ENCODE assay signal across 8 mouse cellular contexts in the genomic region with DNA sequence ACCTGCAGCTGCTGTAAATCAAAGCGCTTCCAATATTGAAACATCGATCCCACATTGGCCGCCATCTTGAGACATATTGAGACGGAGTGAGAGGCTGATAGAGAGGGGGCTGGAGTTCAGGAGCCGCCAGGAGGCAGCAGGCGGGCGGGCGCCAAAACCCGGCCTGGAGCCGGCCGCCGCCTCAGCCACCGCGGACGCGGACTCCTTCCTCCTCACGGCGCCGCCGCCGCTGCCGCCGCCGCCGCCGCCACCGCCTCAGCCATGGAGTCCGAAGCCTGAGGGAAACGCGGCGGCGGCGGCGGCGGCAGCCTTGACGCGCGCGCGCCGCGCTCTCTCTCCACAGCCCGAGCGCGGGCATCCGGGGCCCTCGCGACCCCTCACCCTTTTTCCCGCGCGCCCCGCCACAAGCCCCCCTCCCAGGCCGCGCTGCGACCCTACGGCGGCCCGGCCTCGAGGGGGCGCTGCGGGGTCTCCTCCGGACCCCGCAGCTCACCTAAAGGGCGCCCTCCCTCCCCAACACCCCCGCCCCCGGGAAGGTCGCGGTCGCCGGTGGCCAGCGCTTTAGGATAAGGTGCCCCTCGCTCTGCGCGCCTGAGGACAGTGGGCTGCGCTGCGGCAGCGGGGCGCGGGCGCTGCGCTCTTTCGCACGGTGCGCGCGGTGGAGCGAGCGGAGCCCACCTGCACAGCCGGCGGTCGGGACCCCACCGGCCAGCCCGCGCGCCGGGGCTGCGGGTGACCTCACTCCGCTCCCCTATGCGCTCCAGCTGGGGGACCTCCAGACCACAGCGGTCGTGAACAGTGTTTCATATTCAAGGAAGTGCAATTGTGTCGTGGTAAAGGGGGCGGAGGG. TPM values are rescaled to one million over a fixed set of nuclear protein-coding genes. Genes with fewer than 3 reads are reported as not detected.
DNase-seq lines count a peak whose midpoint lies in the region; ATAC-seq and TF ChIP-seq lines count a peak whose summit lies in the region.

Gene Cux1, minus strand, starts transcription at position 315 of the 850 bp plus-strand sequence.

- TF ChIP-seq CTCF in ES-Bruce4 (IDR thresholded peaks at IDR 0.05; ENCODE audit: low read depth, low read length): peak; percentile 10
- peak; percentile 40 for TF ChIP-seq CTCF in forebrain, postnatal 0 days (IDR thresholded peaks at IDR 0.05; ENCODE audit: low read depth)
- peak; percentile 73 for TF ChIP-seq CTCF in layer of hippocampus, adult 2 months (conservative IDR thresholded peaks at IDR 0.05)
- TF ChIP-seq CTCF in lung, adult 2 months (IDR thresholded peaks at IDR 0.05; ENCODE audit: insufficient read depth, low read length): no peak

- H3K4me3 ChIP-seq in ES-Bruce4 (ENCODE audit: low read depth, low read length): peak within 1 kb of the TSS; percentile 98
- peak within 1 kb of the TSS; percentile 80 for H3K4me3 ChIP-seq in forebrain, postnatal 0 days (ENCODE audit: low read depth, low read length)
- H3K4me3 ChIP-seq in layer of hippocampus, adult 2 months: peak within 1 kb of the TSS; percentile 85
- peak within 1 kb of the TSS; percentile 93 for H3K4me3 ChIP-seq in lung, adult 2 months (replicated peaks; ENCODE audit: extremely low read depth, low read depth, low read length)
- H3K4me3 ChIP-seq in neural tube, embryonic 15.5 days (replicated peaks): peak within 1 kb of the TSS; percentile 98

- H3K36me3 ChIP-seq in ES-Bruce4 (ENCODE audit: control insufficient read depth, insufficient read depth, low read length, poor library complexity, severe bottlenecking): no peaks in the 10 kb centered on the region
- no peaks in the 10 kb centered on the region for H3K36me3 ChIP-seq in forebrain, postnatal 0 days (ENCODE audit: insufficient read depth)
- H3K36me3 ChIP-seq in neural tube, embryonic 15.5 days: no peaks in the 10 kb centered on the region

- WGBS in forebrain, postnatal 0 days: under 1% methylated on average over 61 of the region's 103 CpGs
- WGBS in lung, adult 2 months: under 1% methylated on average over 70 of the region's 103 CpGs
- WGBS in neural tube, embryonic 15.5 days: 1% methylated on average over 75 of the region's 103 CpGs

- TF ChIP-seq POLR2A in ES-Bruce4 (IDR thresholded peaks at IDR 0.05; ENCODE audit: insufficient read depth, low read length): no peak
- 0 out of 2 replicates have a peak, but pooled peaks have one; percentile 13 for TF ChIP-seq POLR2A in lung, adult 2 months (IDR thresholded peaks at IDR 0.05; ENCODE audit: borderline replicate concordance, extremely low read depth, low read depth, low read length)

- no peaks in the 10 kb centered on the region for H3K9me3 ChIP-seq in ES-Bruce4 (replicated peaks; ENCODE audit: control insufficient read depth, insufficient read depth, low read length, poor library complexity, severe bottlenecking)
- H3K9me3 ChIP-seq in forebrain, postnatal 0 days (ENCODE audit: low read length): no peaks in the 10 kb centered on the region
- no peaks in the 10 kb centered on the region for H3K9me3 ChIP-seq in neural tube, embryonic 15.5 days (replicated peaks)

- peak; percentile 82 to 89 for DNase-seq in cerebellum, adult 18-20 months
- peak; percentile 90 for DNase-seq in forebrain, postnatal 0 days
- peak; percentile 81 to 85 for DNase-seq in heart, postnatal 36 days
- peak; percentile 71 to 78 for DNase-seq in layer of hippocampus, adult 2 months (ENCODE audit: low spot score in 2 of 2)
- DNase-seq in lung, adult 2 months: peak; percentile 75
- peak; percentile 85 for DNase-seq in testis, postnatal 14 days (ENCODE audit: low spot score)

- H3K4me2 ChIP-seq in forebrain, postnatal 0 days (ENCODE audit: low read depth): peak within 1 kb of the TSS; percentile 93
- H3K4me2 ChIP-seq in neural tube, embryonic 15.5 days: peak within 1 kb of the TSS; percentile 98

- peak within 1 kb of the TSS; percentile 52 for H3K27ac ChIP-seq in ES-Bruce4 (ENCODE audit: insufficient read depth, low read length)
- H3K27ac ChIP-seq in forebrain, postnatal 0 days (ENCODE audit: low read depth, low read length): peak within 1 kb of the TSS; percentile 86
- peak within 1 kb of the TSS; percentile 88 for H3K27ac ChIP-seq in layer of hippocampus, adult 2 months
- peak within 1 kb of the TSS; percentile 97 for H3K27ac ChIP-seq in neural tube, embryonic 15.5 days (replicated peaks)

- ATAC-seq in forebrain, postnatal 0 days: peak; percentile 91
- peak; percentile 90 for ATAC-seq in neural tube, embryonic 15.5 days (ENCODE audit: low FRiP score)

- H3K9ac ChIP-seq in ES-Bruce4 (ENCODE audit: low read depth, poor library complexity, severe bottlenecking): peak within 1 kb of the TSS; percentile 98
- H3K9ac ChIP-seq in forebrain, postnatal 0 days: peak within 1 kb of the TSS; percentile 87
- peak within 1 kb of the TSS; percentile 97 for H3K9ac ChIP-seq in neural tube, embryonic 15.5 days (replicated peaks)

- intact Hi-C loops in heart, postnatal 36 days (cut with DNase I): loop anchor here (1.0 to 5.0 kb wide), 10 partner anchors 56 to 370 kb away; partner anchors contain the start of gene Prkrip1

- peaks cover 4% of the 10 kb centered on the region for H3K27me3 ChIP-seq in ES-Bruce4 (ENCODE audit: control insufficient read depth, insufficient read depth, low read length, poor library complexity, severe bottlenecking)
- H3K27me3 ChIP-seq in forebrain, postnatal 0 days (ENCODE audit: insufficient read depth, low read length): peaks cover 15% of the 10 kb centered on the region; the same call in 1 of the 2 replicates
- H3K27me3 ChIP-seq in neural tube, embryonic 15.5 days (replicated peaks): peaks cover 14% of the 10 kb centered on the region; the same call in 1 of the 2 replicates

- peaks cover 2% of the 10 kb centered on the region for H3K4me1 ChIP-seq in ES-Bruce4 (ENCODE audit: control insufficient read depth, insufficient read depth, low read length)
- H3K4me1 ChIP-seq in forebrain, postnatal 0 days (ENCODE audit: insufficient read depth): no peaks in the 10 kb centered on the region
- H3K4me1 ChIP-seq in lung, adult 2 months (ENCODE audit: control insufficient read depth, insufficient read depth, low read length): peaks cover 6% of the 10 kb centered on the region
- peaks cover 44% of the 10 kb centered on the region for H3K4me1 ChIP-seq in neural tube, embryonic 15.5 days

- TF ChIP-seq EP300 in ES-Bruce4 (IDR thresholded peaks at IDR 0.05; ENCODE audit: insufficient read depth, low read depth, low read length): no peak

RNA-seq across cellular contexts. Expression of gene Cux1, which starts in this region (rescaled TPM):
- 37.0 and 38.0 TPM in 2 replicates for polyA plus RNA-seq in ES-Bruce4 (2011; ENCODE audit: insufficient read depth, insufficient read length, low read depth, missing spikeins)
- total RNA-seq in forebrain, postnatal 0 days (2014; rRNA removed): 124 and 141 TPM in 2 replicates
- 82.9 and 86.0 TPM in 2 replicates for polyA plus RNA-seq in forebrain, postnatal 0 days (2015; fragmentation: Nextera tagmentation; extraction: Ambion mirVana)
- 10 to 100 TPM; 93.1 to 99.6 TPM for total RNA-seq in heart, postnatal 36 days (2021)
- 10 to 100 TPM; 34.5 to 36.4 TPM for total RNA-seq in layer of hippocampus, adult 2 months (2021)
- 45.9 and 46.6 TPM in 2 replicates for polyA plus RNA-seq in lung, adult 2 months (2012; rRNA removed)
- polyA plus RNA-seq in neural tube, embryonic 15.5 days (2015; fragmentation: Nextera tagmentation; extraction: Ambion mirVana): 87.8 and 96.6 TPM in 2 replicates

Comparison
In these comparisons a context has a peak if more than half of its experiments do, and no peak if none do; other contexts are left out.
1. Peak in every context shown above with its lines: DNase-seq, ATAC-seq, H3K4me3 ChIP-seq and H3K27ac ChIP-seq.